Mouse (Mus musculus) retina, embryonic 14.5 days (tissue): ENCODE measurements around the gene Csmd2.

Source experiments
- DNase-seq: peaks from one replicate; pipeline ENCODE4 v3.0.0-alpha.2; 2015; ENCODE audit warnings: low spot score

The Csmd2 gene

GRCm38 (mm10) chr4:128613326-128613725 lies 625.7 kb downstream of the Csmd2 start:
- DNase-seq = peak; percentile 92

GRCm38 (mm10) chr4:128615761-128616160 lies 628.1 kb downstream of the Csmd2 start:
- no peak for DNase-seq
